Mouse (Mus musculus) thymus, adult 18-20 months (tissue): ENCODE data around the gene Asphd2.
"Not testable (repeated sequence)": the region's sequence is repeated elsewhere in the genome, so short reads cannot be mapped to it uniquely, and the experiment has no call there.

Source experiments
- DNase-seq, 2 experiments: peaks; one replicate each; pipeline ENCODE4 v3.0.0; 2022; ENCODE audit warnings: mixed read lengths in 2 of 2

Asphd2 gene

GRCm38 (mm10) chr5:112394779-112395443 lies at the start of gene Asphd2:
Gene Asphd2 (minus strand): TSS chr5:112394866.
- no peak for DNase-seq

GRCm38 (mm10) chr5:112438535-112438934 lies 43.9 kb upstream of the Asphd2 start:
- DNase-seq: no peak

GRCm38 (mm10) chr5:112433004-112433403 lies 38.3 kb upstream of the Asphd2 start:
- peak; percentile 25 for DNase-seq

- DNase-seq: no peak
Observed at GRCm38 (mm10) chr5:112432033-112432432, 37.4 kb upstream of the Asphd2 start.

- no peak for DNase-seq
Observed at GRCm38 (mm10) chr5:112431120-112431775, 36.6 kb upstream of the Asphd2 start.

- DNase-seq: no peak
Observed at GRCm38 (mm10) chr5:112428944-112429343, 34.3 kb upstream of the Asphd2 start.

GRCm38 (mm10) chr5:112427283-112427682 lies 32.6 kb upstream of the Asphd2 start:
- DNase-seq: no peak

- no peak for DNase-seq
Observed at GRCm38 (mm10) chr5:112426635-112427034, 32.0 kb upstream of the Asphd2 start.

- no peak for DNase-seq
Observed at GRCm38 (mm10) chr5:112419535-112419934, 24.9 kb upstream of the Asphd2 start.

- DNase-seq: no peak
Observed at GRCm38 (mm10) chr5:112418023-112418422, 23.4 kb upstream of the Asphd2 start.

GRCm38 (mm10) chr5:112416673-112417072 lies 22.0 kb upstream of the Asphd2 start:
- DNase-seq: no peak

GRCm38 (mm10) chr5:112412781-112413180 lies 18.1 kb upstream of the Asphd2 start:
- not testable (repeated sequence) for DNase-seq

- no peak for DNase-seq
Observed at GRCm38 (mm10) chr5:112411514-112412335, 17.1 kb upstream of the Asphd2 start.

GRCm38 (mm10) chr5:112411072-112411471 lies 16.4 kb upstream of the Asphd2 start:
- no peak for DNase-seq

GRCm38 (mm10) chr5:112409274-112409673 lies 14.6 kb upstream of the Asphd2 start:
- no peak for DNase-seq

- DNase-seq: no peak
Observed at GRCm38 (mm10) chr5:112406017-112406416, 11.4 kb upstream of the Asphd2 start.

GRCm38 (mm10) chr5:112402437-112402836 lies 7.8 kb upstream of the Asphd2 start:
- DNase-seq: no peak

GRCm38 (mm10) chr5:112399284-112399683 lies 4.6 kb upstream of the Asphd2 start:
- no peak for DNase-seq

- no peak for DNase-seq
Observed at GRCm38 (mm10) chr5:112396066-112396465, 1.4 kb upstream of the Asphd2 start.

- no peak for DNase-seq
Observed at GRCm38 (mm10) chr5:112394415-112394763, 277 bp downstream of the Asphd2 start.

- DNase-seq: no peak
Observed at GRCm38 (mm10) chr5:112393741-112394414, 788 bp downstream of the Asphd2 start.

GRCm38 (mm10) chr5:112391676-112392323 lies 2.9 kb downstream of the Asphd2 start:
- DNase-seq: no peak

- no peak for DNase-seq
Observed at GRCm38 (mm10) chr5:112391002-112391401, 3.7 kb downstream of the Asphd2 start.
